8 mouse cellular contexts compared by ENCODE assay signal in genomic region chr1:134704396-134705306, GRCm38 (mm10). TPM values are rescaled to one million over a fixed set of nuclear protein-coding genes. Genes with fewer than 3 reads are reported as not detected.
DNase-seq lines count a peak whose midpoint lies in the region; ATAC-seq and TF ChIP-seq lines count a peak whose summit lies in the region.

No protein-coding gene starts in this region.

- H3K9ac ChIP-seq in kidney, embryonic 14.5 days (ENCODE audit: low read depth, low read length): no peak overlapping the region
- H3K9ac ChIP-seq in ES-E14 (ENCODE audit: insufficient read depth, low read depth, low read length, poor library complexity, severe bottlenecking): no peak overlapping the region

- H3K27me3 ChIP-seq in kidney, adult 2 months (replicated peaks; ENCODE audit: control insufficient read depth, insufficient read depth, low read length): 0 out of 2 replicates have a peak, but pooled peaks cover 2% of the 10 kb centered on the region
- peaks cover 9% of the 10 kb centered on the region; the same call in 1 of the 2 replicates for H3K27me3 ChIP-seq in kidney, embryonic 14.5 days (ENCODE audit: control insufficient read depth, insufficient read depth, low read length)

- peak; percentile 73 for TF ChIP-seq CTCF in kidney, adult 2 months (conservative IDR thresholded peaks at IDR 0.05; ENCODE audit: insufficient read depth, insufficient read length, low read depth, low read length)

- no peaks in the 10 kb centered on the region for H3K4me1 ChIP-seq in kidney, adult 2 months (ENCODE audit: control insufficient read depth, insufficient read depth, low read length)
- peaks cover 6% of the 10 kb centered on the region; the same call in 1 of the 2 replicates for H3K4me1 ChIP-seq in kidney, embryonic 14.5 days (ENCODE audit: control insufficient read depth, insufficient read depth, low read length)
- peaks cover 5 to 34% of the 10 kb centered on the region in 2 experiments; a peak in 2 of 4 replicates for H3K4me1 ChIP-seq in ES-E14 (ENCODE audit: control insufficient read depth in 2 of 2, insufficient read depth in 2 of 2, low read length in 2 of 2, poor library complexity in 1 of 2)

- peak; percentile 31 for DNase-seq in kidney, adult 2 months
- peak; percentile 41 for DNase-seq in ES-E14 (ENCODE audit: low read depth, low spot score)
- DNase-seq in c-Kit-positive CD71-positive TER-119-negative erythroid progenitor cells, embryonic 14.5 days (ENCODE audit: low read depth): peak; percentile 16
- DNase-seq in gastrocnemius, postnatal 10 days: peak; percentile 43
- DNase-seq in lung, postnatal 10 days: peak; percentile 59
- peak; percentile 78 for DNase-seq in testis, postnatal 10 days (ENCODE audit: low spot score)
- no peak for DNase-seq in ovary, postnatal 14 days (ENCODE audit: low spot score)

- no peak overlapping the region for H3K27ac ChIP-seq in kidney, adult 2 months (ENCODE audit: insufficient read depth, low read depth, low read length)
- no peak overlapping the region for H3K27ac ChIP-seq in kidney, embryonic 14.5 days (ENCODE audit: low read depth, low read length)
- no peak overlapping the region for H3K27ac ChIP-seq in ES-E14 (ENCODE audit: insufficient read depth, low read depth, low read length, poor library complexity, severe bottlenecking)

- H3K9me3 ChIP-seq in kidney, embryonic 14.5 days (ENCODE audit: control insufficient read depth, low read length): no peaks in the 10 kb centered on the region
- H3K9me3 ChIP-seq in ES-E14 (ENCODE audit: control insufficient read depth, insufficient read depth, low read depth, low read length): no peaks in the 10 kb centered on the region

- 43% methylated on average over 22 of the region's 22 CpGs for WGBS in kidney, adult 2 months
- WGBS in kidney, embryonic 14.5 days: 36% methylated on average over 22 of the region's 22 CpGs

- in situ Hi-C loops in ES-E14 (cut with MboI; ENCODE audit: low sequenced_read_pairs in 2 of 2, unreplicated experiment in 2 of 2): no loop called here

- TF ChIP-seq POLR2A in kidney, adult 2 months (IDR thresholded peaks at IDR 0.05; ENCODE audit: low read depth, low read length): no peak

- H3K4me3 ChIP-seq in kidney, adult 2 months (ENCODE audit: insufficient read depth, low read depth, low read length): no peak overlapping the region
- no peak overlapping the region for H3K4me3 ChIP-seq in kidney, embryonic 14.5 days (ENCODE audit: low read length)
- H3K4me3 ChIP-seq in ES-E14 (ENCODE audit: insufficient read depth in 1 of 2, low read depth in 1 of 2, low read length in 2 of 2, poor library complexity in 1 of 2, severe bottlenecking in 1 of 2): 0 out of 4 replicates have a peak overlapping the region, but pooled peaks of 1 of the 2 experiments have one; percentile 14

- no peak overlapping the region for H3K4me2 ChIP-seq in kidney, embryonic 14.5 days (replicated peaks; ENCODE audit: low read depth, low read length)

- H3K36me3 ChIP-seq in kidney, adult 2 months (ENCODE audit: control insufficient read depth, insufficient read depth, low read length): no peaks in the 10 kb centered on the region
- no peaks in the 10 kb centered on the region for H3K36me3 ChIP-seq in kidney, embryonic 14.5 days (ENCODE audit: control insufficient read depth, insufficient read depth, low read length)
- no peaks in the 10 kb centered on the region for H3K36me3 ChIP-seq in ES-E14 (ENCODE audit: control insufficient read depth, insufficient read depth, low read length, poor library complexity, severe bottlenecking)

- no peak for ATAC-seq in kidney, embryonic 14.5 days (ENCODE audit: low FRiP score, low TSS enrichment)

TF ChIP-seq in ES-E14, 5 proteins besides CTCF, POLR2A, EP300 and RAD21:
- no peak for TF ChIP-seq ZNF384 (IDR thresholded peaks at IDR 0.05; ENCODE audit: low read depth, low read length)
- TF ChIP-seq ZC3H11A (IDR thresholded peaks at IDR 0.05; ENCODE audit: borderline replicate concordance, low read depth, low read length): 0 out of 2 replicates have a peak, but pooled peaks have one; percentile 33
- TF ChIP-seq CHD2 (IDR thresholded peaks at IDR 0.05; ENCODE audit: low read depth, low read length): no peak

RNA-seq across cellular contexts. Expression of gene Syt2, which starts 58.2 kb away (rescaled TPM):
- polyA plus RNA-seq in kidney, adult 2 months (2012; rRNA removed): 0.10 and 1.1 TPM in 2 replicates
- 1.2 and 1.3 TPM in 2 replicates for polyA plus RNA-seq in kidney, embryonic 14.5 days (2014; fragmentation: Nextera tagmentation; extraction: Ambion mirVana)
- total RNA-seq in ES-E14 (2012; rRNA removed): 0.62 and 1.5 TPM in 2 replicates
- total RNA-seq in gastrocnemius, postnatal 10 days (2021): under 1 TPM; 0.07 to 0.28 TPM
